Mouse (Mus musculus) common myeloid progenitor, adult 5-6 weeks (primary cell): ENCODE measurements at regions not wholly inside any gene's neighbourhood (a gene's known extent, or its start where the extent isn't known, plus 50 kb on each side); places are given as distances from the start of the nearest gene placed in this dataset.

Experiments used
- ATAC-seq: replicated peaks from 2 replicates; pipeline ENCODE4 v1.8.0; 2016; ENCODE audit warnings: low read depth, mild to moderate bottlenecking, moderate TSS enrichment, inconsistent platforms; ENCODE audit not compliant: poor library complexity, severe bottlenecking

DNA sequence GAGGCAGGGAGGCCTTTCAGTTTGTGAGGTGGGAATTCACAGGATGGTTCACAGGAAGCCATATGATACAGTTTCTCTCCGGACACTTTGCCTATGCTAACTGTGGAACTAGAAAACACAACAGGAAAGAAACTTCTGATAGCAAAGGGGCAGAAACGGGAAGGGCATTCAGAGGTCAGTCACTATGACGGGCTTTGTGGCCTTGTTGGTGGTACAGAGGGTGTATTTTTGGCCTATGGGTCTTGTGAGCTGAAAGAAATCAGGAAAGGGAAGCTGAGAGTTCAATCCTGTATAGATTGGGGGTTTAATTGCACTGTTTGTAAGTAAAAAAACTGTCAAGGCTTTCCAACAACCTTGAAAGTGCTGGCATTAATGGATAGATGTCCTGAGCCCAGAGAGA, 56.5 kb upstream of the Bmp2 start:
- peak; percentile 73 for ATAC-seq

DNA sequence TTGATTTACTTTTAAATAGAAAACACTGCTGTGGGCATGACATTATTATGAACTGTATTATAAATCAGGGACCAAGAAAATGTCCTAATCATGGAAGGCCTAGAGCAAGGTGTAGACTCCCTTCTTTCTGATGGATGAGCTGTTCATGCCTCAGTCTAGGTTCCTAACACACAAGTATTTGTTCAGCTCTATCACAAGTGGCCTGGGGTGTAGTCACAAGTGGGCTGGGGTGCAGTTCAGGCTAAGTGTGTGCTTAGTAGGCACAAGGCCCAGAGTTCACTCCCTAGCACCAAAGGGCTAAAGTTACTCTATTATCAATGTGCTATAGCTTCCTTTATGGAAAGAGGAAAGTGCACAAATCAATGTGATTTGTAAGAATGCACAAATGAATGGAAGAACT, 55.6 kb upstream of the Bmp2 start:
- ATAC-seq, result no peak

DNA sequence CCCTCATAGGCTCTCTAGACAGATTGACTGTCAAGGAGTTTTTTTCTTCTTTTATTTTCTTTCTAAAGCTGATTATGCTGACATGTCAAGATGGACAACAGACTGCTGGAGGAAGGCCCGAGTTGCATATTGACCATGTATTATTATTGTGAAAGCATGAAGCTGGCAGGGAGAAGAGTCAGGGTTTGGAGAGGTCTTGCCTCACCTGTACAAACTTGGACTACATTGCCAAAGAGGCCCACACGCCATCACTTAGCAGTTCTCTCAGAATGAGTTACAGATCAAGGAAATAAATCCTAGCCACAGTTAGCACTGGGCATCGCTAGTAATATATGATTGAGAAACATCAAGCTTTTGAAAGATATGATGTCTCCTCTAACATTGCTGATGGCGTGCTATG, 54.9 kb upstream of the Bmp2 start:
- ATAC-seq, result no peak

DNA sequence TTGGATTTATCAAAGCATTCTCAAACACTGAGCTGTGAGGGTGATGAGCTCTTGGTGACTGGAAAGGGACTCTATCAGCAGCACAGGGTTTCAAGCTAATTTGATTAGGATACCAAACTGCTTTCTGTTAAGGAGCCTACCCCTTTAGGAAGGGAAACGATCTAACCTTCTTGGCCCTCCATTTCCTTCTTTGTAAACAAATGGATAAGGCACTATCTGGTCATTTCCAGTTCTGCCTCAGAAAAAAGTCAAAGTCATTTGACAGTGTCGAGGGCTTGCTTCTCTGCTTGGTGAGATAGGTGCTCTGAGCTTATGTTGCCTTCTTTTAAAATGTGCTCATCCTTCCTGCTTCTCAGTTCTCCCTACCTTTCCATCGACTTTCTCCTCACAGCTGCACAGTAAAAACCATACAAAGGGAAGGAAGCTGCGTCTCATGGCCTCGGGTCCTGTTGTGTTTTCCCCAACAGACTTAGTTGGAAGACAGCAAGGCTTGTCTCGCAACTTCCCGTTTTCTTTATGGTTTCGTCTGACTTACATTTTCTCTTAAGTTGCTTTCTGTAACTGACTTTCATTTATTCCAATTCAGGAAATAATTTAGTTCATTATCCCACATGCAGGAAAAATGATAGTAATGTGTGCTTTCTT, 54.3 kb upstream of the Bmp2 start:
- peak; percentile 70 for ATAC-seq

DNA sequence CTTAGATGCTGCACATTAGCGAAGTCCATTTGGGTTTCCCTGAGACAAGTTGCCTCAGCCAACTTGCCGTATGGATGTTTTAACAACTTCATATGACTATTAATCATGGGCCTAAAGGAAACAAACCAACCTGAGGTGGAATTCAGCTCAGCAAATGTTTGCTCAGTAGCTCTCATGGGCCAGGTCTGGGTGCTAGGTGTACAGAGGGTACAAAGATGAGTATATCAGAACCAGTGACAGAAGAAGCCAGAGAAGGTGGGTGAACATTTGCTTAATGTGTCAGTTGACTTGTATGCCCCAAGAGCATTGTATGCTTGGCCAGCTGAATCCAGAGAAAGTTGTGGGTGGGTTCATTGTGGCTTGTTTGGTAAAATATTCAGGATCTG, 53.8 kb upstream of the Bmp2 start:
- no peak for ATAC-seq

DNA sequence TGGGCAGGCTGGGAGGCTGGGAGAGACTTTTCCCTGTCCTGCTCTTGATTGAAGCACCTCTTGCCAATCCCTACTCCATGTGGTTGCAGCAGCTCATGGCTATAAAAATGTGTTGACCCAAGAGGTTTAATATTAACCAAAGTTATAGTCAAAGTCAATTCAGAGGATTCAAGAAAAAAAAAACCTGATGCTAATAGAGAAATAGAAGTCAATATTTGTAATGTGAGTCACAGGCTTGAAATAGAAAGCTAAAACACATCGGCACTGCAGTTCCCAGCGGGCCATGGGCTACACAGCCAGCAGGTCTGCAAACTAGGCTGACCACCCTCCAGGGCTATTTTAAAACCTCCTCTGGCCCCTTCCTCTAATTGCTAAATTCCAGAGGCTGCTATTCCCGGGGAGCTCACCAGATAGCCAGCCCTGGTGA, 53.2 kb upstream of the Bmp2 start:
- ATAC-seq, result no peak

DNA sequence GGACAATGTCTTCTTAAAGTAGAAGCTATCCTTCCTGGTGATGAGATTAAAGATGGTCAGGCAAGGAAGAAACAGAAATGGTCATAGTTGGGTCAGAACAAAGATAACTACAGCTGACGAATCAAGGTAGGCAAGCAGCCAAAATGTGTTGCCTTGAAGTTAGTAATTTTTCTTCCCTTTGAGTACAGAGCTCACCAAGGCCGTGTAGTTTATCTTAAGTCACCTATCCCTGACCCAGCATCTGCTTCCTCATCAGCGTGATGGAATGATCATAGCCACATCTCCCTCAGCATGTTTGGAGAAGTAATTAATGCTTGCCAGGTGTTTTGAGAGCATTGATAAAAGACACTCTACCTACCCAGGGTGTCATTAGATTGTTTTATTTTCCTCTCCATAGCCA, 52.1 kb upstream of the Bmp2 start:
- ATAC-seq, result no peak
